Mouse (Mus musculus) limb, embryonic 13.5 days (tissue): ENCODE measurements at regions not wholly inside any gene's neighbourhood (a gene's known extent, or its start where the extent isn't known, plus 50 kb on each side); places are given as distances from the start of the nearest gene placed in this dataset.

Source experiments
- ATAC-seq: fragments of 200-750 bp; cut with Nextera tagmentation; 2 replicates; pipeline ENCODE4 v1.8.0; 2017; ENCODE audit warnings: low read depth, moderate number of reproducible peaks, moderate TSS enrichment; ENCODE audit not compliant: low FRiP score
- H3K27ac ChIP-seq: fragments of 300-500 bp; sonication (generic); 2 replicates; pipeline ENCODE4 v1.5.1; 2015; ENCODE audit warnings: inconsistent platforms, mild to moderate bottlenecking, moderate library complexity
- H3K27me3 ChIP-seq: fragments of 300-500 bp; sonication (generic); 2 replicates; pipeline ENCODE4 v1.6.1; 2015; ENCODE audit warnings: mild to moderate bottlenecking, inconsistent platforms
- H3K36me3 ChIP-seq: fragments of 300-500 bp; sonication (generic); 2 replicates; pipeline ENCODE4 v1.6.1; 2015; ENCODE audit warnings: inconsistent platforms, mild to moderate bottlenecking, moderate library complexity
- H3K4me1 ChIP-seq: fragments of 300-500 bp; sonication (generic); 2 replicates; pipeline ENCODE4 v1.6.1; 2015; ENCODE audit warnings: inconsistent platforms
- H3K4me2 ChIP-seq: fragments of 300-500 bp; sonication (generic); replicated peaks from 2 replicates; pipeline ENCODE4 v1.6.1; 2015; ENCODE audit warnings: inconsistent platforms, mild to moderate bottlenecking, moderate library complexity
- H3K4me3 ChIP-seq: fragments of 300-500 bp; sonication (generic); 2 replicates; pipeline ENCODE4 v1.5.1; 2015; ENCODE audit warnings: moderate library complexity, mild to moderate bottlenecking, inconsistent platforms
- H3K9ac ChIP-seq: fragments of 300-500 bp; sonication (generic); 2 replicates; pipeline ENCODE4 v1.6.1; 2015; ENCODE audit warnings: mild to moderate bottlenecking, inconsistent platforms
- H3K9me3 ChIP-seq: fragments of 300-500 bp; sonication (generic); 2 replicates; pipeline ENCODE4 v1.6.1; 2016; ENCODE audit warnings: inconsistent platforms
- WGBS: fragments of 180-500 bp; shearing (Covaris S2); methylation state at CpG from one replicate; pipeline ENCODE4 v1.1.7; 2015; 5-methylcytosine and 5-hydroxymethylcytosine counted together

- H3K4me3 ChIP-seq = no peak overlapping the region
- no peak overlapping the region for H3K9ac ChIP-seq
- H3K27ac ChIP-seq = no peak overlapping the region; the same call in 1 of the 2 replicates
- WGBS = 11% methylated on average over 10 of the region's 10 CpGs
- H3K27me3 ChIP-seq = no peaks in the 10 kb centered on the region; the same call in 1 of the 2 replicates
- H3K9me3 ChIP-seq = no peaks in the 10 kb centered on the region
- H3K4me2 ChIP-seq = peak overlapping the region; percentile 9; the same call in 1 of the 2 replicates
- peaks cover 10% of the 10 kb centered on the region for H3K4me1 ChIP-seq
- H3K36me3 ChIP-seq = no peaks in the 10 kb centered on the region
- ATAC-seq = peak; percentile 94
Measured at GRCm38 (mm10) chr10:45009676-45010075, 57.3 kb upstream of the Prep start.

GRCm38 (mm10) chr10:45009235-45009634 is 57.8 kb upstream of the Prep start:
- Histone ChIP-seq H3K27me3 (no peaks in the 10 kb centered on the region; the same call in 1 of the 2 replicates), H3K9me3 (no peaks in the 10 kb centered on the region), H3K4me2 (peak overlapping the region; percentile 9; the same call in 1 of the 2 replicates), H3K27ac (no peak overlapping the region), H3K9ac (no peak overlapping the region), H3K36me3 (no peaks in the 10 kb centered on the region), H3K4me1 (peaks cover 11% of the 10 kb centered on the region), H3K4me3 (no peak overlapping the region)
- WGBS = 45% methylated on average over 1 of the region's 1 CpGs
- peak; percentile 28; the same call in 1 of the 2 replicates for ATAC-seq

DNA sequence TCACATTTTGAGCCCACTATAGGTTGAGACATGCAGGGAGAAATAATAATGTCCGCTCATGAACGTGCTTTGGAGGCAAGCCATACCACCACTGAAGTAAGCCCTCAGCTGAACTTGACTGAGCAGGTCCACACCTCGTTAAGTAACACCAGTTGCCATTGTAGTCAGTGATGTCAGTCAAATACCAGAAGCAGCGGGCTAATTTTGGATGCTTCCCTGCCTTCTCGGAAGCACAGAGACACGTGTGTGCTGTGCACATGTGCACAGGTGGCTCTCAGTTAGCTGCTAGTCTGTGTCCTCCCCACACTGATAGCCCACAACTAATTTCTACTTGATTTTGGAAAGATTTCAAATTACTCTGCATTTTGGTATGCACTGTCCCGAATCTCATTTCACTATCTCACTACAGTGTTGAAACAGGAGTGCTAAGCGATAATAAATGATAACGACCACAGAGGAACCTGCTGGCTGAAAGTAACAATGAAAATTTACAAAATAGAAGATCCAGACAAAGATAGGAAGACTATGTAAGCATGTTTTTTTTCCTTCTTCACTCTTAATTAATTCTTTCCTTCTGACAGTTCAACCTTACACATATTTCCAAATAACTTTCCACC is 62.9 kb upstream of the Prep start:
- Histone ChIP-seq H3K27me3 (peaks cover 3% of the 10 kb centered on the region), H3K4me3 (no peak overlapping the region), H3K4me2 (0 out of 2 replicates have a peak overlapping the region, but pooled peaks have one; percentile 4), H3K27ac (no peak overlapping the region), H3K9ac (no peak overlapping the region), H3K4me1 (peaks cover 24% of the 10 kb centered on the region), H3K36me3 (no peaks in the 10 kb centered on the region), H3K9me3 (no peaks in the 10 kb centered on the region)
- peak; percentile 38; the same call in 1 of the 2 replicates for ATAC-seq
- WGBS = 54% methylated on average over 9 of the region's 9 CpGs

DNA sequence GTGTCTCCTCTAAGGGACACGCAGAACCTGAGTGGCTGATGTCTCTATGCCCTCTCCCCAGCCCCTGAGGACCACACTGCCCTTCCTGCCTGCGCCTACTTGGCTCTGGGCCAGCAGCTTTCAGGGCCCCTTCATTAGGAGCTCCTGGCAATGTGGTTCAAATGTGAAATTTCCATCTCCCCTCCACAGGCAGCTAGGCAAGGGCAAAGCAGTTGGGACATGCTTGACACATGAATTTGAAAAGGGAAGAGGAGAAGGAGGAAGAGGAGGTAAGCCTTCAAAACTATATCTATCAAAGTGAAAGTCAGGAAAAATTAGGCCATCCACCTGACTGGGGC is 63.7 kb upstream of the Prep start:
- no peak for ATAC-seq
- Histone ChIP-seq H3K9me3 (no peaks in the 10 kb centered on the region), H3K27ac (no peak overlapping the region), H3K4me1 (peaks cover 23% of the 10 kb centered on the region), H3K9ac (no peak overlapping the region), H3K4me2 (peak overlapping the region; percentile 51), H3K36me3 (no peaks in the 10 kb centered on the region), H3K27me3 (peaks cover 3% of the 10 kb centered on the region), H3K4me3 (no peak overlapping the region)
- 29% methylated on average over 2 of the region's 2 CpGs for WGBS

DNA sequence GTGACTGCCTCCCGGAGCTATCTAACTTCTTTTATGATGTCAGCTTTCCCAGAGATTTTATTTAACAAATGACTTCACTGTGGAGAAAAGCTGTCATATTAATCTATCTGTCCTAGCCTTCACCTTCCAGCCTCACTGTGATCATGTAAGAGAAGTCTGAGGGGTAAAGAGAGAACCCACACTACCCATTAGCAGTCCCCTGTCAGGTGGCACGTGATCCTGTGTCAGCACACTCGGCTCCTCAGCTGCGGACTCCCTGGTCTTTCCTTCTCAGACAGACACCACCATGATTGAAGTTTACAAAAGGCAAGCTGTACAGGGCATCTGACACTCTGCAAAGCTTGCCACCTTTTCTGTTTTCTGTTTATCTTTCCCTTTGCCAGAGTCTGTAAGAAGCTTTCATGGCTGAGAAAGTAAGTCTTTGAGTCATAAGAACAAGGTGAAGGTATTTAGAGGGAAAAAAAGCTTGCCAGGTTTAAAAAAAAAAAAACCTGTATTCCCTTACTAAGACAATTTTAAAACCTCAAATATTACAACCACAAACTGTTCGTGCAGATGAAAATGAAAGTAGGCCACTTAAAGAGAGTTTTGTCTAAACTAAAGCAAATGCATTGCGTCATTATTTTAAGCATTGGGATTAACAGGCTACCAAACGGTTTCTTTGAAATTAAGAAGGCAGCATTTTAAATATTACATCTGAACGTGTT is 64.2 kb upstream of the Prep start:
- no peak for ATAC-seq
- H3K4me2 ChIP-seq = peak overlapping the region; percentile 51

DNA sequence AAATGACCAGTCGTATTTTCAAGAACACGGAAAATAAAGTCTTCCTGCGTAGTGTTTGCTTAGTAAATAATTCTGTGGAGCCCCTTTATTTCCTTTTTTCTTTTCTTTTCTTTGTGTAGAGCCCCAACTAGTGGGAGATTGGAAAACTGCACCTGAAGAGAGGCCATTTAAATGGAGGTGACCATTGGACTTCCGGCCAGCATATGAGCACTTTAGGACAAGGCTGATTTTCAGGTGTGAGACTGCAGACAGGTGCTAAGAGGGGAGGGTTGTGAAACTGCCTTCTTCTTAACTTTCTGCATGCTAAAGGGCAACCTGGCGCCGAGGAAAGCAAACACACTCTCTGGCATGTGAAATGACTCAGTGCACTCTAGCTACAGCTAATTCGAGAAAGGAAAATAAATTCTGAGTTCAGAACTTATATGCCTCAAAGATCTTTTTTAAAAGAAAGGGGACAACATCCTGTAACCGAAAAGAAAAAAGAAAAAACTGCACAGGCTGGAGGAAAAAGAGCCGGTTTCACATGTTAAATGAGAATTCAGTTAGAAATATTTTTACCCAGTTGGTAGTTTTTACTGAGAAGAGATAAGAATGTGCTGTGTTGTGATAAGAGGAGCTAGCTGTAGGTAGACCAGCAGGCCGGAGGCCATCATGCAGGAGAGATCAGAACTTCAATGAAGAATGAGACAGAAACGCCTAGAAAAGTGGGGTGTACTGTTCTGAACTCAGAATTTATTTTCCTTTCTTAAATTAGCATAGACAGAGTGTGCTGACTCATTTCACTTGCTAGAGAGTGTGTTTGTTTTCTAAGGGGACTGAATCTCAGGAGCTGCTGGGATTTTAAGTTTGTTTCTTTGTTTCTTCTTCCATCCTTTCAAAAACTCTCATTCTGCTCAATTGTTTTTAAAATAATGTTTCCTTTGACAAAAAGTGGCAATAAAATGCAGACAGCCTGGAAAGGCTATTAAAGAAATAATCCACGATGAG is 65.8 kb upstream of the Prep start:
- ATAC-seq = no peak
- H3K9me3 ChIP-seq = no peaks in the 10 kb centered on the region
- H3K4me2 ChIP-seq = peak overlapping the region; percentile 60
- H3K27me3 ChIP-seq = peaks cover 3% of the 10 kb centered on the region
- H3K36me3 ChIP-seq = no peaks in the 10 kb centered on the region
- no peak overlapping the region for H3K9ac ChIP-seq
- peak overlapping the region; percentile 32 for H3K4me3 ChIP-seq
- H3K4me1 ChIP-seq = peaks cover 32% of the 10 kb centered on the region
- H3K27ac ChIP-seq = no peak overlapping the region
- WGBS = 42% methylated on average over 12 of the region's 12 CpGs

More for the DNA sequence above, 64.2 kb upstream of the Prep start:
- H3K27ac ChIP-seq = no peak overlapping the region
- H3K9me3 ChIP-seq = no peaks in the 10 kb centered on the region
- peaks cover 25% of the 10 kb centered on the region for H3K4me1 ChIP-seq
- 31% methylated on average over 8 of the region's 8 CpGs for WGBS
- no peak overlapping the region for H3K4me3 ChIP-seq
- H3K27me3 ChIP-seq = peaks cover 3% of the 10 kb centered on the region
- no peak overlapping the region for H3K9ac ChIP-seq
- H3K36me3 ChIP-seq = no peaks in the 10 kb centered on the region

- Histone ChIP-seq H3K9ac (no peak overlapping the region), H3K9me3 (no peaks in the 10 kb centered on the region), H3K27ac (peak overlapping the region; percentile 6; the same call in 1 of the 2 replicates), H3K4me3 (peak overlapping the region; percentile 32), H3K4me2 (peak overlapping the region; percentile 60), H3K4me1 (peaks cover 34% of the 10 kb centered on the region), H3K27me3 (peaks cover 4% of the 10 kb centered on the region), H3K36me3 (no peaks in the 10 kb centered on the region)
- 33% methylated on average over 18 of the region's 18 CpGs for WGBS
- ATAC-seq = no peak; the same call in 1 of the 2 replicates
Measured at GRCm38 (mm10) chr10:45000027-45000840, 66.8 kb upstream of the Prep start.

DNA sequence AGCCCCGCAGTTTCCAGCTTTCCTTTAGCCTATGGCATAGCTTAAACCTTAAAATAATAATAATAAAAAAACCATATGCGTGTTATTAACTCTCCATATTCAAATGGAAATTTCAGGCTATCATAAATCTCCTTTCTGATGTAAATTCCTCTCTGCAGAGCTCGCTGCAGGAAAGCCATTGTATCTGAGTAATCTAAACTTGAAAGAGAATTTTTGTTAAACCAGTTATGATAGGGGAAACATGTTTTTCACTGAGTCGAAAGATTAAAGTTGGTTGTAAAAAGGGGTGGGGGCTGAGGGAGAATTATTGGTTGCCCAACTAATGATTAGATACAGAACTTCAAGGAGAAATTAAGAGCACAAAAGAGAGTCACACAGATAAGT is 69.1 kb upstream of the Prep start:
- Histone ChIP-seq H3K36me3 (no peaks in the 10 kb centered on the region), H3K27me3 (peaks cover 10% of the 10 kb centered on the region), H3K4me2 (peak overlapping the region; percentile 56), H3K4me1 (peaks cover 42% of the 10 kb centered on the region), H3K9ac (no peak overlapping the region), H3K4me3 (peak overlapping the region; percentile 16), H3K9me3 (no peaks in the 10 kb centered on the region), H3K27ac (0 out of 2 replicates have a peak overlapping the region, but pooled peaks have one; percentile 39)
- WGBS = 5% methylated on average over 4 of the region's 4 CpGs
- no peak for ATAC-seq

GRCm38 (mm10) chr10:44997184-44997905 is 69.7 kb upstream of the Prep start:
- Histone ChIP-seq H3K9ac (peak overlapping the region; percentile 48; the same call in 1 of the 2 replicates), H3K4me3 (peak overlapping the region; percentile 16), H3K27me3 (peaks cover 10% of the 10 kb centered on the region), H3K4me1 (peaks cover 38% of the 10 kb centered on the region), H3K36me3 (no peaks in the 10 kb centered on the region), H3K9me3 (no peaks in the 10 kb centered on the region), H3K4me2 (peak overlapping the region; percentile 56), H3K27ac (peak overlapping the region; percentile 39; the same call in 1 of the 2 replicates)
- 6% methylated on average over 13 of the region's 14 CpGs for WGBS
- ATAC-seq = peak; percentile 62; the same call in 1 of the 2 replicates

GRCm38 (mm10) chr10:44995756-44996155 is 71.2 kb upstream of the Prep start:
- no peaks in the 10 kb centered on the region for H3K9me3 ChIP-seq
- 52% methylated on average over 6 of the region's 6 CpGs for WGBS
- H3K36me3 ChIP-seq = no peaks in the 10 kb centered on the region
- H3K27me3 ChIP-seq = peaks cover 7% of the 10 kb centered on the region; the same call in 1 of the 2 replicates
- no peak overlapping the region for H3K27ac ChIP-seq
- H3K9ac ChIP-seq = no peak overlapping the region
- no peak overlapping the region for H3K4me3 ChIP-seq
- peaks cover 38% of the 10 kb centered on the region for H3K4me1 ChIP-seq
- H3K4me2 ChIP-seq = no peak overlapping the region
- no peak for ATAC-seq
